Mouse (Mus musculus) adrenal gland, postnatal 10 days (tissue): ENCODE measurements at regions not wholly inside any gene's neighbourhood (a gene's known extent, or its start where the extent isn't known, plus 50 kb on each side); places are given as distances from the start of the nearest gene placed in this dataset.
A peak's percentile ranks its signal among the peaks of the same experiment; 100 is the strongest.

Source experiments
- DNase-seq: peaks from one replicate; pipeline ENCODE4 v3.0.0; 2021; ENCODE audit warnings: mixed read lengths

DNA sequence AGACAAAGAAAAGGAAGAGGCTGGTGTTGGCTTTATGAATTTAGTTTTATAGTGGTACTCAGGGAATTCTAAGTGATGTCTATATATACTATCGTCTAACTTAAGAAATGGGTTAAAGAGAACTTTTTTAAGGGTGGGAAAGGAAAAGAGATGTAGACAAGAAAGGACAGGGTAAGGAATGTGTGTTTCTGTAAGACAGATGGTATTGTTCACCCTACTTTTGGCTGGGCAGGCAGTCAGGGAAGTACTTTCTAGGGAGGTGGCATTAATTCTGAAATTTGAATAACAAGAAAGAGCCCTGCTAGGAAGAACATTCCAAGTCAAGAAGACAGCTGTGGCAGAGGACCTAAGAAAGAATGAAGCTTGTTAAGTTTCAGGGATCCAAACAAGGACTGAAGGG lies 263.0 kb downstream of the Pik3r1 start:
- no peak for DNase-seq

GRCm38 (mm10) chr13:101504241-101504640 lies 263.8 kb downstream of the Pik3r1 start:
- DNase-seq, result peak; percentile 63

DNA sequence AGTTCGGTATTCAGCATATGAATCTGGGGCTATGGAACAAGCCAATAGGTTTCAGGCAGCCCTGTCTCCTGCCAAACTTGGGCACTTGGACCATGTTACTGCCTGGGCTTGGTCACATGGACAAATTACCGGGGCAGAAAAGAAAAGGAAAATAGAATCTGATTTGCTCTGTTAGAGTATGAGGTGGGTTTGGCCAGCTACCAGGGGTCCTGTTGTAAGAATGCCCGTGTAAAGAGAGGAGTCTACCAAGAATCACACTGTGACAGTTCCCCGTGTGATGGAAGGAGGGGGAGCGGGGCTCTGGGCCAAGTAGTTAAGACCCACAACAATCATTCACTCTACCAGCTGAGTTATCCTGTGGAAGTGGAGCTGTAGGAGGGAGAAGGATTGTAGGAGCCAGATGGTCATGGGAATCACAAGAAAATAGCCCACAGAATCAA lies 266.2 kb downstream of the Pik3r1 start:
- no peak for DNase-seq

DNA sequence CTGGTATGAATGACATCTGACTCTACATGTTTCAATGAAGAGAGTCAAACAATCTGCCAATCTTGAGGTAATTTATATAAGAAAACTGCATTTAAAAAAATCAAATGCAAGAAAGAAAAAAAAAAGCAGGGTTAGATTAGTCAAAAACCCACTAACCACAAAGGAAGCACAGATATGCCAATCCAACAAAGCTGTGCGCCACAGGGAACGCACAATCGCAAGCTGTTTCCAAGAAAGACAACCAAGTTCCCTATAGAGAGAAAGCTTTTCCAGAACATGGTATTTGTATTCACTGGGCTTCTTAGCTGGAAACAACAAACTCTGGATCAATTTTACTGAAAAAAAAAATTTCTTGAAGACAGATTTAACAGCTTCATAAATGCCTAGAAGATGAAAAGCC lies 267.0 kb downstream of the Pik3r1 start:
- no peak for DNase-seq

DNA sequence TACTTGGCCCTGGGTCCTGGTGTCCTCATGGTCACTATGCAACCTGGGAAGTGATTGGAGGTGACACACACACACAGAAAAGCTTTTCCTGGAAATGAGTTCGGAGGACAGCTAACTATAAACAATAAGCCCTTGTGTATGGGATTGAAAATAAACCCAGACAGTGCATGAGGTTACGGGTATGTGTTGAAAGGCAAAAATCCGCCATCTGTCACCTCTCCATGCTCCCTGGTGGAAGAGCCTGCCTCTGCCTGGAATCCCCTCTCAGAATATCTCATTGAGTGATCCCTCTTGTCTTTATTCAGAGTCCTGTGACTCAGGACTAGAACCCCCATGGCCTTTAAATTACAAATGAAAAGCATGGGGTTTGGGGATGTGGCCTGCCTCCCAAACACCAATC lies 276.2 kb downstream of the Pik3r1 start:
- DNase-seq, result no peak

GRCm38 (mm10) chr13:101490961-101491360 lies 277.1 kb downstream of the Pik3r1 start:
- DNase-seq, result no peak

GRCm38 (mm10) chr13:101487621-101488020 lies 280.4 kb downstream of the Pik3r1 start:
- no peak for DNase-seq

GRCm38 (mm10) chr13:101485823-101486222 lies 282.2 kb downstream of the Pik3r1 start:
- no peak for DNase-seq

- DNase-seq, result peak; percentile 60
Observed at GRCm38 (mm10) chr13:101483816-101484215, 284.2 kb downstream of the Pik3r1 start.

GRCm38 (mm10) chr13:101481551-101482184 lies 286.3 kb downstream of the Pik3r1 start:
- no peak for DNase-seq

DNA sequence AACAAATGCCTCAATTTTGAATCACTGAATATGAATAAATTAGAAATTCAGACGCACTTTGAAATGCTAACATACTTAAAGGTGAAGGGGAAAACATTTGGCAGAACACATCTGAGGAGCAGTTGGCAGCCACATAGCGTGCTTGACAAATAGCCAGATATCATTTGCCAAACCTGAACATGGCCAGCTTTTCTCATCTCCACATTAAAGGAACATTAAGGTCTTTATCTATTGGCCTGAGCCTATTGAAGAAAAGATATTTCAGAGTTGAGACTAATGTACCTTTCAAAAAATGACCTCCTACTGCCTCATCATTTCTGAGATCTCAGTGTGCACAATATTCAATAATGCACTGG lies 288.7 kb downstream of the Pik3r1 start:
- peak; percentile 35 for DNase-seq

DNA sequence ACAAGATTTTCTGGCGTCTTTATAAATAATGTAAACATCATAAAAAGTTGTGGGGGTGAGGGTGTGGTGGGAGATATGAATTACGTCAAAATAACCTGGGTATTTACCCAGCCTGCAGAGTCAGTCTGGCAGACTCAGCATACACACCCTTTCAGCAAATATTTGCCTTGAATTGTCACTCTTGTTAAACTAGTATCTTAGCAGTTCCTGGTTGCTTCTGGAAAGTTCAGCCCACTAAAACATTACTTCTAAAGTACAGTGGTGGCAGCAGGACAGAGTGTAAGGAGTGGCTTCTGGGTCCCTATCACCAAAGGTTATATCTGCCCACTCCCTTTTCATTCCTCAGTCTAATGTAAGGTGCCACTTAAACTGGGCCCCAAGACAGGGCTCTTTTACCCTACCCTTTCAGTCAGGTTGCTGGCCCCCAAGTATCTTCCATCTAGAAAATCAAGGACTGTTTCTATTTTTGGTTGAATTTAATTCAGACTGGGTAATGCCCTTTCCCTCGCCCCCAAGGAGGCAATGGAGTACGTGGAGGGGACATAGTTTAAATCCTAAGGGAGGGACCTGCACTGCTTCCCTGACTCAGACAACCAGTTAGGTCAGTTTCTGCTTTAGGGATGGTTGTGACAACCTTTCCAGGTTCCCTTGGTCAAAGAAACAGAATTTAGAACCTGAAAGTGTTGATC lies 289.3 kb downstream of the Pik3r1 start:
- no peak for DNase-seq

GRCm38 (mm10) chr13:101473349-101473748 lies 294.7 kb downstream of the Pik3r1 start:
- no peak for DNase-seq

- no peak for DNase-seq
Observed at GRCm38 (mm10) chr13:101470560-101471247, 297.3 kb downstream of the Pik3r1 start.

GRCm38 (mm10) chr13:101465748-101466127 lies 302.3 kb downstream of the Pik3r1 start:
- DNase-seq, result no peak

DNA sequence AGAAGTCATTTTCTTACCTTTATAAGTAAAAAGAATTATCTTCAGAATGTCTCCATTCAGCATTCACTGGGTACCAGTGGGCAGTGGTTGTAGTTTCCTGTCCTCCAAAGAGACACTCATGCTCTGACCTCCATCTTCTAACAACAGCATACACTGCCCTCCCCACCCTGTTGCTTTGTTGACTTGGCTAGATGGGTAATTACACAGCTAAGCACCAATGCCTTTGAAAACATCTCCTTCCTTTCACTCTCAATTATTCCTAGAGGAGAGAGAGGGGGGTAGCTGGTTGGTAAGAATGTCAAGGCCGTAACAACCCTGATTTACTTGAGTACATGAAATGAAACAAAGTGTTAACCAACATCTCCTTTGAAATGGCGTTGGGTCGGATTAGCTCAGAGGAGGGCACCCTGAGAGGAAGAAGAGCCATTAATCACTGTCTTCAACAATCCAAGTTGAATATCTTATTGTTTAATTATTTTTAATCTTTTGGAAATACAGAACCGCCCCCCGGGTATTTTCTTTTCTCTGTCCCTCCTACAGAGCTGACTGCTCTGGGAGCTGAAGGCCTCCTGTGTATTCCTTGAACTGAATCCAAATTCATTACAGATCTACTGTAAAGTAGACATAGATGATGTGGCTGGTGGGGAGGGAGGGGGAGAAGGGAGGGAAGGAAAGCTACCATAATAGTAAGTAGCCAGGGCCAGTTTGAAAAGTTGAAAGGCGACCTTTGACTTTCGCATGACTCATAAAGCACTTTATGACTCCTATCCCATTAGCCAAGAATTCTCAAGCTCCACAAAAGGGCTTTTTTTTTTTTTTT lies 302.9 kb downstream of the Pik3r1 start:
- peak; percentile 46 for DNase-seq

DNA sequence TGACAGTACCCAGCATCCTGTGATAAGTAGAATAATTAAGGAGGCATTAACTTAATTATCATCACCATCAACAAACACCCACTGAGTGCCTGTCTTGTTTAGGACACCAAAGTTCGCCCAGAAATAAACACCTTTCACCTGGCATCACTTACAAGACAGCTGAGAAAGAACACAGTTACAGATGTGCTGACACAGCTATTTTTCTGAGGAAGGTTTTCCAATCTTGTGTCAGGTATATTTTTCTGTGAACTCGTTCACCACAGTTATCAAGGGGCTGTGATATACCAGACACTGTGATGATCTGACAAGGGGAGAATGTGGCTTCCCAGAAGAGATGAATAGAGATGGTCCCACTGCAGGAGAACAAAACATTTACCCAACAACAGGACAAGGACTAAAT lies 311.1 kb downstream of the Pik3r1 start:
- no peak for DNase-seq

- no peak for DNase-seq
Observed at GRCm38 (mm10) chr13:101454276-101454675, 313.7 kb downstream of the Pik3r1 start.

- DNase-seq, result no peak
Observed at GRCm38 (mm10) chr13:101450501-101450900, 317.5 kb downstream of the Pik3r1 start.

DNA sequence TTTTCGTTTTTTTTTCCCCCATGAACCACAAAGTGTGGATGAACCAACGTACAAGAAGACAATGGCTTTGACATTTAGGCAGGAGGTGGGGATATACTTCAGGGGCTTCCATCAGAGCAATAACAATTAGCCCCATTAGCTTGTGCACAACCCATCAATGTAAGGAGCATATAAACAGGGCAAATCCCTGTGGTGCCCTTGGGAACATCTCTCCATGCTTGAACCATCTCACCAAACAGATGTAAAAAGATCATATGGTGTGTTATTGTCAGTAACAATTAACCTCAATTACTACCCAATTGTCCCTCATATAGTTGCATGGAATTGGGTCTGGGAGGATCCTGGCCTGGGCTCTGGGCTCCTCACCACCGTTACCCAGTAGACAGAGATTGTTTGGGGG lies 328.5 kb downstream of the Pik3r1 start:
- DNase-seq, result no peak

- DNase-seq, result no peak
Observed at GRCm38 (mm10) chr13:101439041-101439440, 329.0 kb downstream of the Pik3r1 start.

GRCm38 (mm10) chr13:101433162-101433561 lies 334.9 kb downstream of the Pik3r1 start:
- no peak for DNase-seq
